Mouse (Mus musculus): ENCODE results near the gene Gm20388.
A peak's percentile ranks its signal among the peaks of the same experiment; 100 is the strongest.

The Gm20388 gene

DNA sequence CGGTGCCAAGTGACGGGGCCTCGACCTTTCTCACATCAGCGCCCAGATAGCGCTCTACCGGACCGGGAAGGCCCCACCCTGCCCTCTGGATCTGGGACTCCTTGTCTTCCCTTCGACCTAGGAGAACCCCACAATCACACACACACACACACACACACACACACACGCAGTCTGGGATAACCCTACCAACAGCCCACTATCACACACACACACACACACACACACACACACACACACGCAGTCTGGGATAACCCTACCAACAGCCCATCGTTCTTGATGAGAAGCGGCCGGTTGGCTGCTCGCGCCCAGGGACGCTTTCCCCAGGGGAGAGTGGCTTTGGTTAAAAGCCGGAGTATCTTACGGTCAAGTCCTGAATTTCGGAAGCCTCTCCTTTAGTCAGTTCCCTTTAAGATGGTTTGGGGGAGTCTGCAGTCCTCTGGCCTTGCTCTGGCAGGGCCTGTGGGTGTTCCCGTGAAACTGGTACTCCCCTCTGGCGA is 3422.5 kb downstream of the Gm20388 start:
- DNase-seq (ENCODE audit: low spot score), result no peak

DNA sequence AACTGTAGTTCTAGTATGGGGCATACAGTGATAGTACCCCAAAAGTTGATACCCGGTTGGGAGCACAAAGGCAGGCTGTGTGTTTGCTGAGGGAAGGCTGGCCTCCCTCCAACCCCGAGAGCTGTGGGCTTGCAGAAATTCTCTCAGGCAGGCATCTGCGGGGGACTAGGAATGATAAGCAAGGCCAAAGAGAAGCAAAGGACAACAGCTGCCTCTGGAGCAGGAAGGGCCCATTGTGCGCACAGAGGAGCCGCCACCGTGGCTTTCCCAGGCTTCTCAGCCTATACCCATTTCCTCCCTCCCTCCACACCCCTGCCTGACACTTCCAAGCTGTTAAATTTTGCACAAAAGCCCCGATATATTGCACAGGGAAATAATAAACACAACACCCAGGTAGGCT is 3423.2 kb downstream of the Gm20388 start:
- no peak for DNase-seq (ENCODE audit: low spot score)

DNA sequence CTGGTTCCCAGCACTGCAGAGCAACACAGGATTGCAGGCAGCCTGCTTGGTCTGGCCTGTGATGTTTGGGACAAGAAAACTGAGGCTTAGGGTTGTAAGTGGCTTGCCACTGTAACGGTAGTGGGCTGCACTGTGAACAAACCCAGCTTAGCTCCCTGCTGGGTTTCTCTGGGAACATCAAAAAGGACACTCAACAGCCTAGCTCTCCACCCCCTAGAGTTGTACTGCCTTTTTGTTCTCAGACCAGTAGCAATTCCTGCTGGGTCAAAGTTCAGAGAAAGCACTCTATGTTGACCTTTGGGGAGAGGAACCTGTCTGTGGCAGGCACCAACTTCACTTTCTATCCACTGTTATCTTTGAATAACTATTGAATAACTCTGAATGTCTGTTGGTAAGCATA is 3423.8 kb downstream of the Gm20388 start:
- DNase-seq (ENCODE audit: low spot score), result no peak

DNA sequence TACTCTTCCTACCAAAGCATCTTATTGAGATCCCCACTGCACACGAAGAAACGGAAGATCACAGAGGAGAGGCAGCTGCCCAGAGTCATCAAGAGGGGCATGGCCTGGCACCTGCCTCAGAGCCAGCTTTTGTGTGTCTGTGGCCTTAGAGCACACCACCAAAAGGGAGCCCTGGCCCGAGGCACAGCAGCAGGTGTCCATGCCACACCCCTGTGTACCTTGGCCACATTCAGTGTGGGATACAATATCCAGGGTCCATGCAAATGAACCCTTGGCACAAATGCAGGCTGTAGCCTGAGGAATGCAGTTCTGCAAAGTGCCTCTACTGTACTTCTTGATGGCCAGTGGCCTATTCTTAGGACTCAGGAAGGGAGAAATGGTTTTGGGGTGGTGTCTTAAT is 3426.8 kb downstream of the Gm20388 start:
- no peak for DNase-seq (ENCODE audit: low spot score)

DNA sequence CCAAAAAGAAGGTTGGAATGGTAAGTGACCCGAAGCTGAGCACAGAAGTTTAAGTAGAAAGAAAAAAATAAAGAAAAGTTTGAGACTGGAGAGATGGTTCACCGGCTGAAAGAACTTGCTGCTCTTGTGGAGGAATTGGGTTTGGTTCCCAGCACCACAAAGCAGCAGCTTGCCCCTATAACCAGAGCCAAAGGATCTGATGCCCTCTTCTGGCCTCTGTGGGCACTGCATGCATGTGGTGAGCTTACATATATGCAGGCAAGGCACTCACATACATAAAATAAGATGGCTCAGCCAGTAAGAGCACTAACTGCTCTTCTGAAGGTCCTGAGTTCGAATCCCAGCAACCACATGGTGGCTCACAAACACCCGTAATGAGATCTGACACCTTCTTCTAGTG is 3429.4 kb downstream of the Gm20388 start:
- DNase-seq (ENCODE audit: low spot score), result no peak

DNA sequence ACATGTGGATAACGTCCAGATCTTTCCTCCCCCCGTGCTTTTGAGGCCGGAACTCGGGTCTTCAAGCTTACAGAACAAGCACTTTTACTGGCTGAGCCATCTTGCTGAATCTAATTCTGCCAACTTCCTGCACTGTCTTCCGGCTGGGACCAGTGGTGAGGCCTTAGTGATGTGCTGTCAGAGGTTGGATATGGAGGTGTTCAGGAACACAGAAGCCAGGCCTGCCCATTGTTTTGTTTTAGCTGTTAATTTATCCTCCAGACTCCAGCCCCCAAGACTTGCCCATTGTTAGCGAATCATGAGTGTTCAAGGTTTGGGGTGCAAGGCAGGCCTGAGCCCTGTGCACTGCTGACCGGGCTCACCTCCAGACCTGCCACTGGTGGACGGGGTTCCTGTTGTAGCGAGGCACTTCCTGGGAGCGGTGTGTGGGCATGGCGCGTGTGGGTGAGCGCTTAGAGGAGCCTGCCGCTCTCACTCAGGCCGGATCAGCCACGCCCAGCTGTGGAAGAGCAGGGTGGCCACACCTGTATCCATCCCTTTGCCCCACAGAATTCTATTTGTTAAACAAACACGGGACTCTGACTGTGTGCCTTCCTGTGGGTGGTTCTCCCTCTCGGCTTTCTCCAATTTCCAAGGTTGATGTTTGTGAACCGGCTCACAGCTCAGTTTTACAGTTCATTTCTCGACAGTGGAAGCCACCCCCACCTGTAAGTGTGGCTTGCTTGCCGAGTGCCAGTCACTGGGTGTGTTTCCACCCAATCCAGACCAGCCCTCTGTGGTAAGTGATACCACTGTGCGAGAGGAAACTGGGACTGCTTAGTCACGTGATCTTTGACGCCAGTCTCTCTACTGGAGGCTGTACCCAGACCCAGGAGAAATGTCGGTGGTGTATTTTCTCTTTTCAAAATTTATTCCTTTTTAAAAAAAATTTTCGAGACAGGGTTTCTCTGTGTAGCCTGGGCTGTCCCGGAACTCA is 3430.7 kb downstream of the Gm20388 start:
- no peak for DNase-seq (ENCODE audit: low spot score)

DNA sequence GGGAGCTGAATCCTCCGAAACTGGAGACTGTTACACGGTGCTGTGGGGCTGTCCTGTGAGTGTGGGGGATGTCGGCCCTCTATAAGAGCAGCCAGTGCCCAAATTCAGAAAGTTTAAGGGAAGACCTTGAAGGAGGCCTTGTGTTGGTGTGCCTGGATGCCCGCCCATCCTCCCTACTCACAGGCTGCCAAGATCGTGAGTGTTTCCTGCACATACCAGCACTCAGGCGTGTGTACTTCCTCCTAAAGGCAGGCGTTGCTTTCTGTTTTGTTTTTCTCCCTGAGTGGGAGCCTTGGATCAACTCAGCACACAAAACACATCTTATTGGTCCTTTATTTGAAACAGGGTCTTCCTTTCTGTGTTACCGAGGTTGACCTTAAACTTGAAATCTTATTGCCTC is 3431.6 kb downstream of the Gm20388 start:
- no peak for DNase-seq (ENCODE audit: low spot score)

DNA sequence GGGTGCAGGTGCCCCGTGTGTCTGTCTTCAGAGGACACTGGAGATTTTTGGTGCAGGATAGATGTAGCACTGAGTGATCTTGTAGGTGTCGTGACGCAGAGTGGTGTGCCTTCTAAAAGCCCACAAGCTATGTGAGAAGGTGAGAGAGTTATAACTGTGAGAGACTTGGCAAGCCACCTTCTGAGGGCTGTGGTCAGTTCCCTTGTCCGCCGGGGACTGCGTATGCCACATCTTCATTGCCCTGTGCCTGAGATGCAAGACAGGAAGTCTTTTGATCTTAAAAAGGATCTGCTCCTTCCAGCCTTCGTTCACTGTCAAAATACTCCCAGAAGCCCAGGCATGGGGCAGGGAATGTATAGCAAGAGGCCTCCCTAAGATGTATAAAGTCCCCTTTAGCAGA is 3432.3 kb downstream of the Gm20388 start:
- no peak for DNase-seq (ENCODE audit: low spot score)

DNA sequence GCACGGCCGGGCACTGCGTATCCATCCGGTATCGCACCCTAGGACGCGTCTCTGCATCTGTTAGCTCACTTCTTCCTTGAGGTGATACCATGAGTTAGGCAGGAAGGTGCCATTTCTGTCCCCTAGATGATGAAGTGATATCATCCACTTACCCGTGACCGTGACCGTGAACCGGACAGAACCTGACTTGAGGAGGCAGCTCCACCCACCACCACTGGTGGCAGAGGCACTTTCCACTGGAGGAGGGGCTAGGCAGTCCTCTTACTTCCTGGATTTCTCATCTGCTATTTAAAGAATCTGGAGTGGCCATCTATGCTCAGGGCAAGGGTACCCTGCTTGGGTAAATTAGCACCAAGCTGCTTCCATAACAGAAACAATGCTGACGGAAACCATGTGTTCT is 3432.8 kb downstream of the Gm20388 start:
- DNase-seq (ENCODE audit: low spot score), result no peak

DNA sequence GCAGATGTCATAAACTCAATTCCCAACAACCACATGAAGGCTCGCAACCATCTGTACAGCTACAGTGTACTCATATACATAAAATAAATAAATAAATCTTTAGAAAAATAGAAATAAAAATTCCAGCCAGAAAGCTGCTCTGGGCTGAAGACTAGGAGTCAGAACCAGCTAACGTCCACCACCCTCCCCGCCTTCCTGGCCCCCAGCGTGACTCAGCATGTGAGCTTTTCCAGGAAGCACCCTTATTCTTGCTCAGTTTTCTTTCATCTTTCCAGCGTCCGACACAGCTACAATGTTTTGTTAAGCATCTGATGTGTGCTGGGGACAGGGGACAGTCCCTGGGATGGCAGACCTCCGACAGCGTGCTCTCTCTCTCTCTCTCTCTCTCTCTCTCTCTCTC is 3434.5 kb downstream of the Gm20388 start:
- DNase-seq (ENCODE audit: low spot score), result no peak

DNA sequence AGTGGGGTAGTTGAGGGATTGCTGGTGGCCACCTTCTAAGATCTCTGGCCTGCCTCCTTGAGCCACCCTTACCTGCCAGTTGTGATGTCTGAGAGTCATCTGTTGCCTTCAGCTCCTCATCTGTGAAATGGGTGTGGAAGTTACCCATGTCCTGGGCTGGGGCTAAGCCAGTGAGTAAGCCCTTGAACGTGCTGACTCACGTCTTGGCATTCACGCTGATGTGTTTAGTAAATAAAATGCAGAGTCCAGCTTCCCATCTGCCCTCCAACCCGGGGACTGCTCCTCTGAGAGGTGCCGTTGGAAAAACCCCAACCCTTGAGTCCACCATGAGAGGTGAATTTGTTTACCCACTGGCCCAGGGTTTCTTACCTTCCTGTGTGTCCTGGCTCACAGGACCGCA is 3435.2 kb downstream of the Gm20388 start:
- DNase-seq (ENCODE audit: low spot score), result no peak

DNA sequence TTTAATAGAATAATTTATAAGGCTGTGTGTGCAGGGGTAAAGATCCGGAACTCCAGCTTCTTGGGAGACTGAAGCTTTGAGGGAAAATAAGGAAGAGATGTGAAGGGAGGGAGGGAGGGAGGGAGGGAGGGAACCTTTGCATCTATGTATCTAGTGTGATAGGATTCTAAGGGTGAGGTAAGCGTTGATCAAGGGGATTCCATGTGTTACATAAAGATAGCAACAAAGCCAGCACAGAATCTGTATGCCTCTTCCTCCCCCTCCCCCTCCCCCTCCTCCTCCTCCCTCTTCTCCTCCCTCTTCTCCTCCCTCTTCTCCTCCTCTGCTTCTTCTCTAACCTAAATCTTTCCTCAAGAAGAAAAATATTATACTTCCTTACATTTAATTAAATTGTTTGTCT is 3436.7 kb downstream of the Gm20388 start:
- DNase-seq (ENCODE audit: low spot score), result no peak

DNA sequence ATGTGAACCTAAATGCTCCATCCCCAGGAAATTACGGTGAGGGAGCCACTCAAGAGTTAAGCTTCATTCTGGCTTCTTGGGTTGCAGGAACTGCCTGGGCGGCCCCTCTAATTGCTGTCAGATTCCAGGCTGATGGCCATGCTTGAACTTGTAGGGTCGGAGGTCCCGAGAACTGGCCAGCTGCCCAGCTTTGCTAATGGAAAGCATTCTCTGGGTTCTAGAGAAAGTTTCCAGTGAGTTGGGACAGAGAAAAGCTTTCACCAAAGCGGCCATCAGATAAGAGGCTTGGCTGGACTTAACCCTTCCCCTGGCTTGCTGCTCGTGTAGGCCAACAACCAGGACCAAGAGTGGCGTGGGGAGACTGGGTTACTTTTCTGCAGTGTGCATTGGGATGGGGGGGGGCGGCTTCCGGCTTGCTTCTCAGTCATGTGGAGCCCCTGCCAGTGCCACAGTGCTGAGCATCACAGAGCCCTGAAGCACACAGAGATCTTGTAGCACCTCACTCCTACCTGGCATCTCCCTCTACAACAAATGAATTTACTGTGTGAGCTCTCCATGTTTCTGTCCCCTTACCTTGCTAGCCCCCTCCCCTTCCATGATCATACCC is 3437.7 kb downstream of the Gm20388 start:
- peak; percentile 55 for DNase-seq (ENCODE audit: low spot score)

DNA sequence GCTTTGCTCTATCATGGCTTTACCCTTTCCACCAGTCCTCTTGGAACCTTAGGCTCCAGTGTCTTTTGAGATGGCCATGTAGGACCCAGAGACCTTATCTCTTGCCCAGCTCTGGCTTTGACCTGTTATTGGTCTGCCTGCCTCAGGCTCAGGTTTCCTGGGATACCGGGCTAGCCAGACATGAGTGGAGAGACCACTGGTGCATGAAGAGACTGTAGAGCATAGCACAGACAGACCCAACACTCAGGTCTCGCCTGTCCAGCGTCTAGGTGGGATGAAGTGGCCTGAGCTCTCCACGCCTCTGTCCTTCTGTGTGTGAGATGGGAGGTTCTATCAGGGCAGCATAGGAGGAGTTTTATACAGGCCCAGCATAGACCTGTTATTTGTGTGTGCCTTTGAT is 3438.4 kb downstream of the Gm20388 start:
- DNase-seq (ENCODE audit: low spot score), result no peak

DNA sequence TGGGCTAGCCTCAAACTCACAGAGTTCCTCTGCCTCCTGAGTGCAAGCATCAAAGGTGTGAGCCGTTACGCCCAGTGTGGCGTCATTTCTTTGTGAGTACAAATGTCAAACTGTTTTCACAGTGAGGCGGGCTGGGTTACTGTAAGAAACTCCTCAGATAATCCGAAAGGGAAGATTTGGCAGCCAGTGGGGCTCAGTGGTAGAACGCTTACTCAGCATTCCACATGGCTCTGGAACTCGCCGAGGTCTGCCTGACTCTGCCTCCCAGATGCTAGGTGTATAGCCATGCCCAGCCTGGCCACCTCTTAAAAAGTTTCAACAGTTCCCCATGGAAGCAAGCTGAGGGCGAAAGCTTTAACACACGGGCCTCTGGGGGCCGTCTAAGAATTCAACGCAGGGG is 3441.5 kb downstream of the Gm20388 start:
- DNase-seq (ENCODE audit: low spot score), result no peak

DNA sequence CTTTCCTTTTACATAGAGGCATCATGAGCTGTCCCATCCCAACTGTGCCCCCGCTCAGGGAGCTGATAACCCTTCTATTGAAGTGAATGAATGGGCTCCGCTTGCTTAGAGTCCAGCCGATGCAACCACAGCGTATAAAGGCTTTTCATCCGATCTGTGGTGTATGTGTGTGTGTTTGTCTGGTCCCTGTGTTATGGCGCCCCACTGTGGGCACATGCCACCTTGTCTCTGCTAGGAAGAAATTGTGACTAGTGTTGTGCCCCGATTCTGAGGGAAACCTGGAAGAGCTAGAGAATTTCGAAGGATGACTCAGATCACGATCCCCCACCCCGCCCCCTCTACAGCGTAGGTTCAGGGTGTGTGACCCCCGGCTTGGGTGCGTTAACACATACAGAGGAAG is 3442.1 kb downstream of the Gm20388 start:
- peak; percentile 69 for DNase-seq (ENCODE audit: low spot score)

DNA sequence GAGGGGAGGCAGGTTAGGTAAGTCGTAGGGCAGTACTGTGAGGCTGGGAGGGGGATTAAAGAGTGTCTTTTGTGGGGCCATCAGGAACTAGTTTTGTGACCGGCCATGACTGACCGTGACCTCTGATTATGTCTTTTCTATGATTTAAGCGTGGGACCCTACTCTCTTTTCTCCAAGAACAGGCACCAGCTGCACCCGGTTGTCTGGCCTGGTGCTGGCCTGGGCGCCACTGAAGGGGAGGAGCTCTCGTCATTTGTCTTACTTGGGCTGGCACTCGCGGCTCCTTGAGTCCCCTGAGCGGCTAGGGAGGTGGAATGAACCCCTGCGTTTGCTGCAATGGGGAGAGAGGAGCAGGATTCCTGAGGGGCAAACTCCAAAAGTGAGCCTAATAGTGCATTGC is 3442.6 kb downstream of the Gm20388 start:
- DNase-seq (ENCODE audit: low spot score), result no peak

DNA sequence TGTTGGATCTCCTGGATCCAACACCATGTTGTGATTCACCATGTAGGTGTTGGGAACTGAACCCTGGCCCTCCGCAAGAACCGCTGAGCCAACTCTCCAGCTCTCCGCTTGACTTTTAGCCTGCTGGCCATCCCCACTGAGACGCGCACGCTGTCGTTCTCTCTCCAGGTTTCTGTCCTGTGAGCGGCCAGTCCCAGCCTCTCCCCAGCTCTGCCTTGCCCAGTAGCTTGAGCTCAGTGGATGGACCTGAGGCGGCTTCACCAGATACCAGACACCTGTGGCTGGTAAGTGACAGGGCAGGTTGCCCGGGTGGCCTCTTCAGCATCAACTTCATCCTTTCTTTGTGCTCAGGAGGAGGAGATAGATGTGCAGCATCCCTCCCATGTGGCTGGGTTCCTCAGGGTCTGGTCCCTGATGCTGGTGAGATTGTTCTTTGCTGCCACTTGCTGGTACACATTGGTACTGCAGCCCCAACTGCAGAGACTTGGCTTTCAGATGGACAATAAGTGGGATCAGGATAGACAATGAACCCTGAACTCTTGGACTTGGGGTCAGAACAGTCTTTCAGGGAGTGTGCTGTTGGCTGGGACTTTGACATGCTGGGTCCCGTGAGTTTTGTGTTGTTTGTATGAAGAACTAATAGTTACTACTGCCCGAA is 3450.6 kb downstream of the Gm20388 start:
- peak; percentile 91 for DNase-seq (ENCODE audit: low spot score)

DNA sequence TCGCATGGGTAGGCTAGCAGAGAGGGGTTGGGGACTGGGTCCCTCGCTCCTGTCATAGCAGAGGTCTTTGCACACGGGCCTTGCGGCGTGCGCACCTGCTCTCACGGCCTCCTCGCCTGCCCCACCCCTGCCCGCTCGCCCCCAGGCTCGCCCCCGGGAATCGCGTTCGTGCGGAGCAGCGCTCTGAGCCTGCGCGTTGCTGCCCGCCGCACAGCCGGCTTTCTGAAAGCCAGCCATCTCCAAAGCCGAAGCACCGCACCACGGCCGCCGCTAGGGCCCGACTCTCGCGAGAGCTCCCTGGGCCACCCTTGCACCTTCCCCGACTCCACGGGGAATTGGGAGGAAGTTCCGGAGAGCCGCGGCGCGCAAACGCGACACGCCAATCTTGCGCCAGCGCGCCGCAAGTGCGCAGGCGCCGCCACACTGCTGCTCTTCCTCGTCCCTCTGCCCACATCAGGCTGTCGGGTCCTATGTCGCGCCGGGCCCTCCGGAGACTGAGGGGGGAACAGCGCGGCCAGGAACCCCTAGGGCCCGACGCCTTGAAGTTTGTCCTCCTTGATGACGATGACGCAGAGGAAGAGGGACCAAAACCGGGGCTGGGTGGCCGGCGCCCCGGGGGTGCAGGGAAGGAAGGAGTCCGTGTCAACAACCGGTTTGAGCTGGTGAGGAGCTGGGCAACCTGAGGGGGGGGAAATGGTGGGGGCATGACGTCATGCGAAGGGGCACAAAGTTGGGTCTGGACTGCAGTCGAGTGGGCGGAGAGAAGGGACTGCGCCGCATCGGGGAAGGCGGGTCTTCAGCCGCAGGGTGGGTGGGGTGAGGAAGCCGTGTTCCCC is 3463.0 kb downstream of the Gm20388 start, which contains the start of gene Tcf25:
TSS of gene Tcf25 (plus strand) at position 351 of the 836 bp plus-strand sequence.
- DNase-seq (ENCODE audit: low spot score), result peak; percentile 95

DNA sequence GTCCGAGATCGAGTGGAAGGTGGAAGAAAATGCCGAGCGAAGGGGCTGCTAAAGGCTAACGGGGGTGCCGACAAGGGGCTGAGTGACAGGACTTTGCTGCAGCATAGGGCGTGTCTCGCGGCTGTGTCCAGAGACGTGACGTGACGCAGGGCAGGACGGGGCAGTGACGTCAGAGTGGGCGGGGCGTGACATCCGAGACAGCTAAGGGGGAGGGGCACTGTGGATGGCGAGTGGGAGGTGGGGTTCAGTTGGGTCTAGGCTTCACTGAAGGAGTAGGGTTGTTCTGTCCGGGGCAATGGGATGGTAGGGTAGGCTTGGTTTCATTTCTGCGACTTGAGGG is 3463.6 kb downstream of the Gm20388 start:
- peak; percentile 97 for DNase-seq (ENCODE audit: low spot score)

DNA sequence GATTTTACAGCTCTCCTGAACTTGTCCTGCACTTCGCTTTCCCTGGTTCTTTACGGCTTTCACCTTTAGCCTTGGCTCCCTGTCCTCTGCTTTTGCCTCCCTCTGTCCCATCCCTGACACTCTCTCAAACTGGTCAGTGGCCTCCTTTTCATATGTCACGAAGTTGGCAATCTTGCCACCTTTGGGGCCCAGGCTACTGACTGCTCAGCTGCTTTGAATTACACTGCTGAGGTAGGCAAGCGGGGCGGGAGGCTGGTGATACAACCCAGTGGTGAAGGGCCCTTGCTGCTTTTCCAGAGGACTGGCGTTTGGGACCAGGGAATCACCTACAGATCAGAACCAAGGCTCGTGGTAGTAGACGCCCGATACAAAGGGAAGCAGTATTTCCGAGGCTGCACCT is 3465.1 kb downstream of the Gm20388 start:
- DNase-seq (ENCODE audit: low spot score), result no peak

DNA sequence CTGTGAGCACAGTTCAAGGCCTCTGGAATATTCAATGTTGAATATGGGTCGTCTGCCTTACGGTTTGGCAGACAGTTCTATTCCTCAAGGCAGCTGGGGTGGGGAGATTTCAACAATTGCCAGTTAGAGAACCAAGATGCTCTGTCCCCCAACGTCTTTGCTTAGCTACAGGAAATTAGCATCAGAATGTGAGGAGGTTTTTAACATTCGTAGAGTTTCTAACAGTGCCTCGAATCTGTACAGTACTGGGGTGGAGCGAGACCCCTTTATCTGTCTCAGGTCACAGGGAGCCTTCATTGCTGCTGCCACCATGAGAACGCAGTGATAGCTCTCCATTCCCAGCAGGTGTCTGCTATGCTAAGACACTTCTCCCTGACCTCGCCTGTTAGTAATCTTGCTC is 3465.5 kb downstream of the Gm20388 start:
- no peak for DNase-seq (ENCODE audit: low spot score)
